Mouse (Mus musculus) midbrain, embryonic 10.5 days (tissue): ENCODE measurements at regions not wholly inside any gene's neighbourhood (a gene's known extent, or its start where the extent isn't known, plus 50 kb on each side); places are given as distances from the start of the nearest gene placed in this dataset.

Experiments used
- DNase-seq: peaks from one replicate; pipeline ENCODE4 v3.0.0-alpha.2; 2017; ENCODE audit warnings: low spot score
- H3K27ac ChIP-seq: fragments of 300-500 bp; sonication (generic); replicated peaks from 2 replicates; pipeline ENCODE4 v1.5.1; 2016; ENCODE audit warnings: mild to moderate bottlenecking
- H3K27me3 ChIP-seq: fragments of 300-500 bp; sonication (generic); 2 replicates; pipeline ENCODE4 v1.6.1; 2016; ENCODE audit warnings: low read depth, mild to moderate bottlenecking; ENCODE audit not compliant: poor library complexity, severe bottlenecking
- H3K36me3 ChIP-seq: fragments of 300-500 bp; sonication (generic); 2 replicates; pipeline ENCODE4 v1.6.1; 2016; ENCODE audit warnings: mild to moderate bottlenecking, moderate library complexity
- H3K4me1 ChIP-seq: fragments of 300-500 bp; sonication (generic); 2 replicates; pipeline ENCODE4 v1.6.1; 2016
- H3K4me3 ChIP-seq: fragments of 300-500 bp; sonication (generic); 2 replicates; pipeline ENCODE4 v1.5.1; 2016; ENCODE audit warnings: mild to moderate bottlenecking, moderate library complexity
- H3K9me3 ChIP-seq: fragments of 300-500 bp; sonication (generic); replicated peaks from 2 replicates; pipeline ENCODE4 v1.6.1; 2016; ENCODE audit warnings: mild to moderate bottlenecking
- WGBS: fragments of 180-500 bp; shearing (Covaris S2); methylation state at CpG from one replicate; pipeline ENCODE4 v1.1.7; 2016; 5-methylcytosine and 5-hydroxymethylcytosine counted together

- 30% methylated on average over 6 of the region's 6 CpGs for WGBS
- Histone ChIP-seq H3K4me1 (peaks cover 25% of the 10 kb centered on the region), H3K27me3 (no peaks in the 10 kb centered on the region), H3K27ac (0 out of 2 replicates have a peak overlapping the region, but pooled peaks have one; percentile 23), H3K4me3 (no peak overlapping the region), H3K36me3 (no peaks in the 10 kb centered on the region), H3K9me3 (no peaks in the 10 kb centered on the region)
- no peak for DNase-seq
These were observed 88.3 kb upstream of the Irf2bp2 start for GRCm38 (mm10) chr8:126681948-126682651.

- Histone ChIP-seq H3K36me3 (no peaks in the 10 kb centered on the region), H3K27ac (no peak overlapping the region)
- no peak for DNase-seq
These were observed 84.4 kb upstream of the Irf2bp2 start for GRCm38 (mm10) chr8:126678004-126678751.

GRCm38 (mm10) chr8:126675153-126675552 is 81.4 kb upstream of the Irf2bp2 start:
- DNase-seq = no peak
- peaks cover 15% of the 10 kb centered on the region for H3K4me1 ChIP-seq
- WGBS = 94% methylated on average over 2 of the region's 2 CpGs
- H3K27ac ChIP-seq = no peak overlapping the region
- no peaks in the 10 kb centered on the region for H3K27me3 ChIP-seq
- no peaks in the 10 kb centered on the region for H3K36me3 ChIP-seq
- no peaks in the 10 kb centered on the region for H3K9me3 ChIP-seq
- H3K4me3 ChIP-seq = no peak overlapping the region

More at GRCm38 (mm10) chr8:126678004-126678751, 84.4 kb upstream of the Irf2bp2 start:
- Histone ChIP-seq H3K4me3 (no peak overlapping the region), H3K27me3 (no peaks in the 10 kb centered on the region), H3K9me3 (no peaks in the 10 kb centered on the region), H3K4me1 (peaks cover 25% of the 10 kb centered on the region)
- WGBS = 77% methylated on average over 13 of the region's 13 CpGs

GRCm38 (mm10) chr8:126673038-126673740 is 79.4 kb upstream of the Irf2bp2 start:
- Histone ChIP-seq H3K27me3 (no peaks in the 10 kb centered on the region), H3K27ac (no peak overlapping the region), H3K9me3 (no peaks in the 10 kb centered on the region), H3K36me3 (no peaks in the 10 kb centered on the region), H3K4me3 (no peak overlapping the region), H3K4me1 (peaks cover 25% of the 10 kb centered on the region)
- 87% methylated on average over 9 of the region's 9 CpGs for WGBS
- DNase-seq = no peak

GRCm38 (mm10) chr8:126671594-126671993 is 77.8 kb upstream of the Irf2bp2 start:
- WGBS = 90% methylated on average over 11 of the region's 11 CpGs
- Histone ChIP-seq H3K27me3 (no peaks in the 10 kb centered on the region; the same call in 1 of the 2 replicates), H3K36me3 (no peaks in the 10 kb centered on the region)

GRCm38 (mm10) chr8:126669919-126670318 is 76.1 kb upstream of the Irf2bp2 start:
- Histone ChIP-seq H3K9me3 (no peaks in the 10 kb centered on the region), H3K27me3 (no peaks in the 10 kb centered on the region; the same call in 1 of the 2 replicates), H3K36me3 (no peaks in the 10 kb centered on the region), H3K4me1 (peaks cover 48% of the 10 kb centered on the region), H3K4me3 (no peak overlapping the region), H3K27ac (peak overlapping the region; percentile 38; the same call in 1 of the 2 replicates)
- DNase-seq = no peak
- 94% methylated on average over 9 of the region's 9 CpGs for WGBS

More at GRCm38 (mm10) chr8:126671594-126671993, 77.8 kb upstream of the Irf2bp2 start:
- no peak overlapping the region for H3K4me3 ChIP-seq
- peaks cover 32% of the 10 kb centered on the region for H3K4me1 ChIP-seq
- no peaks in the 10 kb centered on the region for H3K9me3 ChIP-seq
- H3K27ac ChIP-seq = no peak overlapping the region
- no peak for DNase-seq

- no peak for DNase-seq
- H3K9me3 ChIP-seq = no peaks in the 10 kb centered on the region
- no peaks in the 10 kb centered on the region for H3K36me3 ChIP-seq
- H3K4me3 ChIP-seq = no peak overlapping the region
- no peaks in the 10 kb centered on the region; the same call in 1 of the 2 replicates for H3K27me3 ChIP-seq
- peak overlapping the region; percentile 38; the same call in 1 of the 2 replicates for H3K27ac ChIP-seq
- 54% methylated on average over 6 of the region's 6 CpGs for WGBS
- peaks cover 56% of the 10 kb centered on the region for H3K4me1 ChIP-seq
These were observed 75.4 kb upstream of the Irf2bp2 start for GRCm38 (mm10) chr8:126669154-126669553.

- 77% methylated on average over 5 of the region's 5 CpGs for WGBS
- Histone ChIP-seq H3K4me3 (no peak overlapping the region), H3K27me3 (no peaks in the 10 kb centered on the region; the same call in 1 of the 2 replicates), H3K9me3 (no peaks in the 10 kb centered on the region), H3K4me1 (peaks cover 61% of the 10 kb centered on the region), H3K27ac (peak overlapping the region; percentile 90), H3K36me3 (no peaks in the 10 kb centered on the region)
- no peak for DNase-seq
These were observed 74.9 kb upstream of the Irf2bp2 start for GRCm38 (mm10) chr8:126668657-126669025.

GRCm38 (mm10) chr8:126667721-126668656 is 74.2 kb upstream of the Irf2bp2 start:
- Histone ChIP-seq H3K27ac (peak overlapping the region; percentile 90), H3K36me3 (no peaks in the 10 kb centered on the region), H3K4me3 (no peak overlapping the region), H3K9me3 (no peaks in the 10 kb centered on the region), H3K27me3 (no peaks in the 10 kb centered on the region; the same call in 1 of the 2 replicates), H3K4me1 (peaks cover 67% of the 10 kb centered on the region)
- no peak for DNase-seq
- WGBS = 81% methylated on average over 16 of the region's 16 CpGs

- no peak for DNase-seq
- Histone ChIP-seq H3K9me3 (no peaks in the 10 kb centered on the region), H3K4me3 (no peak overlapping the region), H3K4me1 (peaks cover 74% of the 10 kb centered on the region), H3K36me3 (no peaks in the 10 kb centered on the region), H3K27ac (peak overlapping the region; percentile 90), H3K27me3 (no peaks in the 10 kb centered on the region; the same call in 1 of the 2 replicates)
- 70% methylated on average over 12 of the region's 12 CpGs for WGBS
These were observed 73.4 kb upstream of the Irf2bp2 start for GRCm38 (mm10) chr8:126667086-126667720.

- Histone ChIP-seq H3K4me1 (peaks cover 81% of the 10 kb centered on the region), H3K4me3 (peak overlapping the region; percentile 37), H3K36me3 (no peaks in the 10 kb centered on the region), H3K9me3 (no peaks in the 10 kb centered on the region), H3K27me3 (no peaks in the 10 kb centered on the region; the same call in 1 of the 2 replicates), H3K27ac (peak overlapping the region; percentile 90)
- DNase-seq = peak; percentile 84
- under 1% methylated on average over 15 of the region's 15 CpGs for WGBS
These were observed 72.7 kb upstream of the Irf2bp2 start for GRCm38 (mm10) chr8:126666327-126667085.
